13 mouse cellular contexts compared by ENCODE assay signal in genomic region chr14:49392482-49392881, GRCm38 (mm10).
DNase-seq lines count a peak whose midpoint lies in the region; ATAC-seq and TF ChIP-seq lines count a peak whose summit lies in the region.
"Had no signal": no experiment of that assay in that cellular context is flagged by ENCODE, and none has a peak within 500 bp of the region (broad histone marks: within the 10 kb centered on the region; RNA-seq: fewer than 3 reads in every experiment).

No protein-coding gene starts in this region.

- no peak overlapping the region for H3K27ac ChIP-seq in kidney, embryonic 16.5 days (ENCODE audit: low read length)
- no peak overlapping the region for H3K27ac ChIP-seq in testis, adult 2 months (ENCODE audit: control insufficient read depth, insufficient read depth, low read depth, low read length)
- no peak overlapping the region for H3K27ac ChIP-seq in stomach, postnatal 0 days (replicated peaks)
- H3K27ac ChIP-seq in forebrain, embryonic 10.5 days, result no peak overlapping the region
- H3K27ac ChIP-seq: liver, embryonic 13.5 days had no signal

- no peaks in the 10 kb centered on the region for H3K9me3 ChIP-seq in kidney, embryonic 16.5 days (ENCODE audit: low read length)
- H3K9me3 ChIP-seq in stomach, postnatal 0 days (ENCODE audit: control insufficient read depth, low read length), result no peaks in the 10 kb centered on the region
- H3K9me3 ChIP-seq in forebrain, embryonic 10.5 days, result no peaks in the 10 kb centered on the region
- H3K9me3 ChIP-seq: liver, embryonic 13.5 days had no signal

- H3K27me3 ChIP-seq in kidney, embryonic 16.5 days (ENCODE audit: insufficient read depth, low read length), result no peaks in the 10 kb centered on the region
- no peaks in the 10 kb centered on the region for H3K27me3 ChIP-seq in testis, adult 2 months (ENCODE audit: control insufficient read depth, insufficient read depth, low read length)
- no peaks in the 10 kb centered on the region for H3K27me3 ChIP-seq in stomach, postnatal 0 days (ENCODE audit: control insufficient read depth, insufficient read depth, low read length)
- H3K27me3 ChIP-seq in forebrain, embryonic 10.5 days (ENCODE audit: poor library complexity, severe bottlenecking), result no peaks in the 10 kb centered on the region
- H3K27me3 ChIP-seq: liver, embryonic 13.5 days had no signal

- no peak for ATAC-seq in kidney, embryonic 16.5 days (ENCODE audit: low FRiP score, low TSS enrichment)
- no peak for ATAC-seq in stomach, postnatal 0 days (ENCODE audit: low FRiP score, low TSS enrichment)

- H3K4me3 ChIP-seq in kidney, embryonic 16.5 days (ENCODE audit: low read length), result no peak overlapping the region
- H3K4me3 ChIP-seq in testis, adult 2 months (ENCODE audit: control insufficient read depth, low read depth, low read length), result no peak overlapping the region
- no peak overlapping the region for H3K4me3 ChIP-seq in stomach, postnatal 0 days (ENCODE audit: low read depth, low read length)
- no peak overlapping the region for H3K4me3 ChIP-seq in forebrain, embryonic 10.5 days
- H3K4me3 ChIP-seq: liver, embryonic 13.5 days; myocyte had no signal

- H3K4me1 ChIP-seq in kidney, embryonic 16.5 days (ENCODE audit: insufficient read depth, low read length), result no peaks in the 10 kb centered on the region
- H3K4me1 ChIP-seq in testis, adult 2 months (ENCODE audit: control insufficient read depth, insufficient read depth, low read length), result no peaks in the 10 kb centered on the region
- H3K4me1 ChIP-seq in stomach, postnatal 0 days (replicated peaks; ENCODE audit: control insufficient read depth, insufficient read depth), result no peaks in the 10 kb centered on the region
- H3K4me1 ChIP-seq in forebrain, embryonic 10.5 days, result no peaks in the 10 kb centered on the region
- H3K4me1 ChIP-seq: liver, embryonic 13.5 days had no signal

- no peak for TF ChIP-seq EP300 in stomach, postnatal 0 days (optimal IDR thresholded peaks at IDR 0.05)

- WGBS in kidney, embryonic 16.5 days, result 52% methylated on average over 1 of the region's 1 CpGs
- 16% methylated on average over 1 of the region's 1 CpGs for WGBS in stomach, postnatal 0 days
- WGBS in forebrain, embryonic 10.5 days, result 20% methylated on average over 1 of the region's 1 CpGs

- H3K4me2 ChIP-seq in kidney, embryonic 16.5 days (replicated peaks; ENCODE audit: low read depth, low read length), result no peak overlapping the region
- H3K4me2 ChIP-seq in stomach, postnatal 0 days (replicated peaks; ENCODE audit: low read depth), result no peak overlapping the region
- H3K4me2 ChIP-seq: liver, embryonic 13.5 days had no signal

- TF ChIP-seq POLR2A in testis, adult 2 months (IDR thresholded peaks at IDR 0.05; ENCODE audit: control insufficient read depth, low read depth, low read length), result no peak

- no peak overlapping the region for H3K9ac ChIP-seq in kidney, embryonic 16.5 days (replicated peaks; ENCODE audit: low read length)
- no peak overlapping the region for H3K9ac ChIP-seq in stomach, postnatal 0 days (ENCODE audit: low read length)
- H3K9ac ChIP-seq: liver, embryonic 13.5 days had no signal

- H3K36me3 ChIP-seq in kidney, embryonic 16.5 days (ENCODE audit: insufficient read depth, low read length), result no peaks in the 10 kb centered on the region
- no peaks in the 10 kb centered on the region for H3K36me3 ChIP-seq in testis, adult 2 months (ENCODE audit: control insufficient read depth, insufficient read depth, low read length)
- no peaks in the 10 kb centered on the region for H3K36me3 ChIP-seq in stomach, postnatal 0 days (ENCODE audit: control insufficient read depth, insufficient read depth, low read length)
- no peaks in the 10 kb centered on the region for H3K36me3 ChIP-seq in forebrain, embryonic 10.5 days (replicated peaks)
- H3K36me3 ChIP-seq: liver, embryonic 13.5 days had no signal

- peak; percentile 6; the same call in 1 of the 2 replicates for TF ChIP-seq CTCF in testis, adult 2 months (IDR thresholded peaks at IDR 0.05; ENCODE audit: control insufficient read depth, insufficient read depth, insufficient replicate concordance, low read depth, low read length)
- peak; percentile 58 for TF ChIP-seq CTCF in stomach, postnatal 0 days (IDR thresholded peaks at IDR 0.05; ENCODE audit: low read depth)

- DNase-seq in heart, adult 18-20 months, result peak; percentile 2 to 32
- DNase-seq in heart, adult 11 months, result no peak
- DNase-seq in kidney, postnatal 10 days, result peak; percentile 14
- DNase-seq in testis, postnatal 14 days (ENCODE audit: low spot score), result no peak
- DNase-seq in stomach, postnatal 0 days (ENCODE audit: low spot score), result no peak
- no peak for DNase-seq in forebrain, embryonic 10.5 days (ENCODE audit: extremely low spot score, low spot score)
- DNase-seq: kidney, adult 8-10 months; layer of hippocampus, postnatal 36 days; liver, embryonic 13.5 days; right cerebral cortex, postnatal 4 days had no signal

Comparison
In these comparisons a context has a peak if more than half of its experiments do, and no peak if none do; other contexts are left out.
1. DNase-seq: peak in heart, adult 18-20 months (2 of 2) and kidney, postnatal 10 days (single experiment); none in heart, adult 11 months (single experiment), testis, postnatal 14 days (single experiment), stomach, postnatal 0 days (single experiment) and forebrain, embryonic 10.5 days (single experiment).